Comparison of ENCODE assay signal across 8 mouse cellular contexts in the genomic region with DNA sequence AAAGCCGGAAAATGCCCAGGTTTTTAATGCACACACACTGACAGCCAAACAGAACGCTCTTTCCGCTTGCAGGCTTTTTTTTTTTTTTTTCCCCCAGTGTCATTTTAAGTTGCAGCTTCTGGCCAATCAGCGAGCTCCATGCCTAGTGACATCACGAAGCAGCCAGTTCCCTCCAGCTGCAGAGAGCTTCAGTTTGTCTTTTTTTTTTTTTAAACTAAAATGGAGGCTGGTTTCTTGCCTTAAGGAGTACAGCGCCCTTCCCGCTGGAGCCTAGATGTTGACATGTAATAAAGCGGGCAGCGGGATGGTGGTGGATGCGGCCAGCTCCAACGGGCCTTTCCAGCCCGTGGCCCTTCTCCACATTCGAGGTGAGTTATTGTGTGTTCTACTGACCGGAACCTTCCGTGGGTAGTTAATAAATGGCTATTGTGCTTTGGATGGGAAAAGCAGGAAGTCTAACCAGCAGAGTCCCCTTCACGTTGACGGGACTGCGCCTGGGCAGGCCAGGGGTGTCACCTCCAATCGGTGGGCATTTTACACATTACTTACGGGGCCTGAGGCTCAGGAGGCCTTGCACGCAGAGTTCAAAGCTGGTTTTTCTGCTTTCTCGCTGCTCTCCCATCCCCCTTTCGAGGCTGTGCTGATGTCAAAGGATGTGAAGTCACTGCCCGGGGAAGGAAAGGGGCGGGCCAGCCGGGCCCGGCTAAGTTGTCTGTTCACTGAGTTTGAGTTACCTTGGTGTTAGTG. TPM values are rescaled to one million over a fixed set of nuclear protein-coding genes. Genes with fewer than 3 reads are reported as not detected.
A peak's percentile ranks its signal among the peaks of the same experiment; 100 is the strongest.
DNase-seq lines count a peak whose midpoint lies in the region; ATAC-seq lines count a peak whose summit lies in the region.

No protein-coding gene starts in this region.

- H3K4me1 ChIP-seq in brown adipose tissue, adult 24 weeks (ENCODE audit: control insufficient read depth, insufficient read depth, insufficient read length, low read length), result peaks cover 24% of the 10 kb centered on the region
- peaks cover 52% of the 10 kb centered on the region for H3K4me1 ChIP-seq in heart, embryonic 13.5 days
- H3K4me1 ChIP-seq in liver, embryonic 12.5 days, result peaks cover 51% of the 10 kb centered on the region
- peaks cover 29% of the 10 kb centered on the region for H3K4me1 ChIP-seq in stomach, embryonic 15.5 days

- ATAC-seq in heart, embryonic 13.5 days (ENCODE audit: extremely low read depth, insufficient number of reproducible peaks, low FRiP score, low TSS enrichment), result peak; percentile 71; the same call in 1 of the 2 replicates
- ATAC-seq in liver, embryonic 12.5 days, result peak; percentile 82
- ATAC-seq in stomach, embryonic 15.5 days (ENCODE audit: insufficient read depth, low FRiP score, low read depth), result peak; percentile 80

- H3K4me2 ChIP-seq in heart, embryonic 13.5 days, result peak overlapping the region; percentile 93
- peak overlapping the region; percentile 77 for H3K4me2 ChIP-seq in liver, embryonic 12.5 days
- peak overlapping the region; percentile 76 for H3K4me2 ChIP-seq in stomach, embryonic 15.5 days

- under 1% methylated on average over 27 of the region's 27 CpGs for WGBS in heart, embryonic 13.5 days
- WGBS in liver, embryonic 12.5 days (ENCODE audit: insufficient replicate concordance), result under 1% methylated on average over 27 of the region's 27 CpGs
- under 1% methylated on average over 27 of the region's 27 CpGs for WGBS in stomach, embryonic 15.5 days

- peaks cover 27% of the 10 kb centered on the region for H3K36me3 ChIP-seq in heart, embryonic 13.5 days
- peaks cover 35% of the 10 kb centered on the region for H3K36me3 ChIP-seq in liver, embryonic 12.5 days
- no peaks in the 10 kb centered on the region for H3K36me3 ChIP-seq in stomach, embryonic 15.5 days

- no peaks in the 10 kb centered on the region for H3K9me3 ChIP-seq in heart, embryonic 13.5 days
- no peaks in the 10 kb centered on the region for H3K9me3 ChIP-seq in liver, embryonic 12.5 days (replicated peaks)
- H3K9me3 ChIP-seq in stomach, embryonic 15.5 days, result no peaks in the 10 kb centered on the region

- H3K27ac ChIP-seq in brown adipose tissue, adult 24 weeks (replicated peaks; ENCODE audit: low read depth, low read length), result peak overlapping the region; percentile 100
- H3K27ac ChIP-seq in heart, embryonic 13.5 days (replicated peaks), result peak overlapping the region; percentile 99
- H3K27ac ChIP-seq in liver, embryonic 12.5 days, result peak overlapping the region; percentile 100
- peak overlapping the region; percentile 98 for H3K27ac ChIP-seq in stomach, embryonic 15.5 days

- H3K9ac ChIP-seq in heart, embryonic 13.5 days, result peak overlapping the region; percentile 94
- peak overlapping the region; percentile 92 for H3K9ac ChIP-seq in liver, embryonic 12.5 days
- peak overlapping the region; percentile 48 for H3K9ac ChIP-seq in stomach, embryonic 15.5 days

- peak; percentile 96 for DNase-seq in CD4-positive helper T cell, adult 2 months (ENCODE audit: low read depth, low spot score)
- DNase-seq in fat pad, adult 2 months (ENCODE audit: extremely low read depth, low read depth, low spot score), result peak; percentile 71
- peak; percentile 90 for DNase-seq in kidney, postnatal 10 days
- DNase-seq in natural killer cell, adult 2 months (ENCODE audit: low spot score in 2 of 2), result peak; percentile 88 to 89

- peak overlapping the region; percentile 92 for H3K4me3 ChIP-seq in brown adipose tissue, adult 24 weeks (ENCODE audit: insufficient read depth, low read depth, low read length)
- peak overlapping the region; percentile 73 for H3K4me3 ChIP-seq in heart, embryonic 13.5 days
- peak overlapping the region; percentile 79 for H3K4me3 ChIP-seq in liver, embryonic 12.5 days
- H3K4me3 ChIP-seq in stomach, embryonic 15.5 days (replicated peaks), result peak overlapping the region; percentile 58

- no peaks in the 10 kb centered on the region for H3K27me3 ChIP-seq in heart, embryonic 13.5 days (replicated peaks)
- H3K27me3 ChIP-seq in liver, embryonic 12.5 days (replicated peaks), result no peaks in the 10 kb centered on the region
- no peaks in the 10 kb centered on the region for H3K27me3 ChIP-seq in stomach, embryonic 15.5 days (replicated peaks)

RNA-seq across cellular contexts. Expression of a gene that starts 38.8 kb away (rescaled TPM):
- 44.0 and 64.3 TPM in 2 replicates for polyA plus RNA-seq in brown adipose tissue, adult 24 weeks (2012; ENCODE audit: insufficient read depth, insufficient read length, missing spikeins)
- polyA plus RNA-seq in heart, embryonic 13.5 days (2015; fragmentation: Nextera tagmentation; extraction: Ambion mirVana), result 113 and 127 TPM in 2 replicates
- polyA plus RNA-seq in liver, embryonic 12.5 days (2016; fragmentation: Nextera tagmentation; extraction: Ambion mirVana), result 103 and 105 TPM in 2 replicates
- 145 and 154 TPM in 2 replicates for polyA plus RNA-seq in stomach, embryonic 15.5 days (2015; fragmentation: Nextera tagmentation; extraction: Ambion mirVana)

Comparison
In these comparisons a context has a peak if more than half of its experiments do, and no peak if none do; other contexts are left out.
1. Peak in every context shown above with its lines: DNase-seq, ATAC-seq, H3K4me3 ChIP-seq and H3K27ac ChIP-seq.